In genomic region chr9:105134536-105134935, GRCm38 (mm10) we compare ENCODE assay signal across 41 mouse cellular contexts. TPM values are rescaled to one million over a fixed set of nuclear protein-coding genes. Genes with fewer than 3 reads are reported as not detected.
A peak's percentile ranks its signal among the peaks of the same experiment; 100 is the strongest.
DNase-seq lines count a peak whose midpoint lies in the region; ATAC-seq and TF ChIP-seq lines count a peak whose summit lies in the region.
"Had no signal": no experiment of that assay in that cellular context is flagged by ENCODE, and none has a peak within 500 bp of the region (broad histone marks: within the 10 kb centered on the region; RNA-seq: fewer than 3 reads in every experiment).

No protein-coding gene starts in this region.

- WGBS in heart, embryonic 11.5 days (ENCODE audit: insufficient replicate concordance) = 77% methylated on average over 5 of the region's 5 CpGs

- H3K27ac ChIP-seq in heart, embryonic 11.5 days (ENCODE audit: low read depth, low read length) = no peak overlapping the region
- H3K27ac ChIP-seq in layer of hippocampus, adult 2 months = no peak overlapping the region
- H3K27ac ChIP-seq: forebrain, embryonic 15.5 days; hindbrain, embryonic 14.5 days; limb, embryonic 12.5 days; liver, embryonic 15.5 days; neural tube, embryonic 13.5 days; stomach, embryonic 15.5 days had no signal

- no peak overlapping the region for H3K4me2 ChIP-seq in heart, embryonic 11.5 days
- H3K4me2 ChIP-seq: forebrain, embryonic 15.5 days; heart, embryonic 12.5 days; hindbrain, embryonic 14.5 days; limb, embryonic 12.5 days; liver, embryonic 15.5 days; lung, embryonic 14.5 days; midbrain, embryonic 11.5 days; neural tube, embryonic 13.5 days; stomach, embryonic 15.5 days had no signal

- ATAC-seq in heart, embryonic 11.5 days (replicated peaks; ENCODE audit: insufficient number of reproducible peaks, low FRiP score, low TSS enrichment) = no peak
- ATAC-seq: forebrain, embryonic 15.5 days; inflammation-experienced regulatory T-cells, adult 6 months; Patski had no signal

- peak; percentile 75 for DNase-seq in heart, adult 11 months
- DNase-seq in thymus, postnatal 25 days = peak; percentile 32
- no peak for DNase-seq in thymus, postnatal 10 days (ENCODE audit: low spot score in 2 of 2)
- DNase-seq in naive thymus-derived CD4-positive, alpha-beta T cell, adult 2 months (ENCODE audit: low read depth) = peak; percentile 63
- no peak for DNase-seq in cerebellum, adult 11-12 months
- DNase-seq in layer of hippocampus, adult 2 months (ENCODE audit: low spot score in 2 of 2) = no peak
- DNase-seq: adrenal gland, postnatal 14 days; cerebellum, adult 11 months; cerebellum, adult 9-11 months; gastrocnemius, postnatal 25 days; heart, adult 18-20 months; heart, postnatal 4 days; kidney, adult 11 months; kidney, postnatal 14 days; lung, embryonic 14.5 days; right cerebral cortex, postnatal 4 days had no signal

- H3K36me3 ChIP-seq in heart, embryonic 11.5 days (ENCODE audit: control insufficient read depth, insufficient read depth, low read length) = no peaks in the 10 kb centered on the region
- H3K36me3 ChIP-seq: forebrain, embryonic 15.5 days; heart, embryonic 12.5 days; limb, embryonic 12.5 days; liver, embryonic 15.5 days; neural tube, embryonic 13.5 days; stomach, embryonic 15.5 days had no signal

- H3K9ac ChIP-seq in heart, embryonic 11.5 days (ENCODE audit: low read depth, low read length) = no peak overlapping the region
- H3K9ac ChIP-seq: forebrain, embryonic 15.5 days; heart, embryonic 12.5 days; hindbrain, embryonic 14.5 days; limb, embryonic 12.5 days; liver, embryonic 15.5 days; lung, embryonic 14.5 days; neural tube, embryonic 13.5 days; stomach, embryonic 15.5 days had no signal

- H3K4me1 ChIP-seq in heart, embryonic 11.5 days (ENCODE audit: control insufficient read depth, insufficient read depth, low read length) = 0 out of 2 replicates have a peak, but pooled peaks cover 4% of the 10 kb centered on the region

- no peaks in the 10 kb centered on the region for H3K9me3 ChIP-seq in heart, embryonic 11.5 days (replicated peaks; ENCODE audit: control insufficient read depth, low read length)
- H3K9me3 ChIP-seq: forebrain, embryonic 15.5 days; heart, embryonic 12.5 days; limb, embryonic 12.5 days; liver, embryonic 15.5 days; neural tube, embryonic 13.5 days; stomach, embryonic 15.5 days had no signal

- H3K27me3 ChIP-seq in heart, embryonic 11.5 days (ENCODE audit: control insufficient read depth, insufficient read depth, low read length) = no peaks in the 10 kb centered on the region
- H3K27me3 ChIP-seq: forebrain, embryonic 15.5 days; heart, embryonic 12.5 days; limb, embryonic 12.5 days; liver, embryonic 15.5 days; Patski; stomach, embryonic 15.5 days had no signal

- no peak for TF ChIP-seq CTCF in layer of hippocampus, adult 2 months (conservative IDR thresholded peaks at IDR 0.05)

- no peak overlapping the region for H3K4me3 ChIP-seq in heart, embryonic 11.5 days (ENCODE audit: low read depth, low read length)
- H3K4me3 ChIP-seq in layer of hippocampus, adult 2 months = no peak overlapping the region
- H3K4me3 ChIP-seq: forebrain, embryonic 15.5 days; heart, embryonic 12.5 days; limb, embryonic 12.5 days; liver, embryonic 15.5 days; myocyte; neural tube, embryonic 13.5 days; stomach, embryonic 15.5 days had no signal

RNA-seq across cellular contexts. Expression of gene Nudt16, which starts 2.9 kb away (rescaled TPM):
- 9.6 and 9.7 TPM in 2 replicates for polyA plus RNA-seq in heart, embryonic 11.5 days (2014; fragmentation: Nextera tagmentation; extraction: Ambion mirVana)
- total RNA-seq in layer of hippocampus, adult 2 months (2021) = 10 to 100 TPM; 17.0 to 19.5 TPM

RNA-seq across cellular contexts. Expression of gene 1700080E11Rik, which starts 10.4 kb away (rescaled TPM):
- not detected in 2 replicates for polyA plus RNA-seq in heart, embryonic 11.5 days (2014; fragmentation: Nextera tagmentation; extraction: Ambion mirVana)
- not detected for total RNA-seq in layer of hippocampus, adult 2 months (2021)
- total RNA-seq: adrenal gland, postnatal 14 days; gastrocnemius, adult 18-20 months; gastrocnemius, postnatal 25 days; heart, adult 18-20 months; heart, postnatal 4 days; layer of hippocampus, postnatal 10 days; left cerebral cortex, adult 18-20 months; left cerebral cortex, postnatal 14 days; liver, adult 2 months; megakaryocyte, adult 5-6 weeks; MEL; midbrain, postnatal 0 days had no signal
- polyA plus RNA-seq: cortical plate, adult 2 months; embryonic facial prominence, embryonic 11.5 days; forebrain, embryonic 15.5 days; frontal cortex, adult 2 months; heart, embryonic 12.5 days; heart, postnatal 0 days; hindbrain, embryonic 14.5 days; inflammation-experienced regulatory T-cells, adult 6 months; kidney, embryonic 14.5 days; limb, embryonic 12.5 days; liver, adult 2 months; liver, embryonic 15.5 days; lung, embryonic 14.5 days; midbrain, embryonic 11.5 days; midbrain, postnatal 0 days; myocyte; neural tube, embryonic 13.5 days; Patski; stomach, embryonic 15.5 days had no signal

Comparison
In these comparisons a context has a peak if more than half of its experiments do, and no peak if none do; other contexts are left out.
1. DNase-seq: peak in heart, adult 11 months (single experiment), thymus, postnatal 25 days (single experiment) and naive thymus-derived CD4-positive, alpha-beta T cell, adult 2 months (single experiment); none in thymus, postnatal 10 days (0 of 2), cerebellum, adult 11-12 months (single experiment) and layer of hippocampus, adult 2 months (0 of 2).